ENCODE assay signal across 19 mouse cellular contexts in the genomic region with DNA sequence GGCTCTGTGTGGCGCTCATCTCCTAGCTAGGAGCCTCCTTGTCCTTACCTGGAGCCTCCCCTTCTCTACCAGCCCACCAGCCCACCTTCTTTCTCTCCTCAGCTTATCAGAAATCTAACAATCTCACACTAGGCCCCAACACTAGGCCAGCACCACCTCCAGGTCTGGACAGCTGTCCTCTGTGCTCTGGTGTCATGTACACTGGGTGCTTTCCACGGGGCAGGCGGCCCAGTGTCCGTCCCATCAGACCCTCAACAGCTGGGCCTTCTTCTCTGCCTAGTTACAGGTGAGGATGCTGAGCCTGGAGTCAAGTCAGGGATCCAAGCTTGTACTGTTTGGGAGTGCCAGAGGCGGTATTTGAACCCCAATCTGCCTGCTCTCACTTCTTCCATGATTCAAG. TPM values are rescaled to one million over a fixed set of nuclear protein-coding genes. Genes with fewer than 3 reads are reported as not detected.
DNase-seq lines count a peak whose midpoint lies in the region; ATAC-seq and TF ChIP-seq lines count a peak whose summit lies in the region.
"Had no signal": no experiment of that assay in that cellular context is flagged by ENCODE, and none has a peak within 500 bp of the region (broad histone marks: within the 10 kb centered on the region; RNA-seq: fewer than 3 reads in every experiment).

No protein-coding gene starts in this region.

- 89% methylated on average over 5 of the region's 5 CpGs for WGBS in heart, embryonic 10.5 days
- 94% methylated on average over 5 of the region's 5 CpGs for WGBS in hindbrain, embryonic 12.5 days
- WGBS in hindbrain, embryonic 11.5 days: 88% methylated on average over 5 of the region's 5 CpGs
- WGBS in intestine, embryonic 16.5 days: 91% methylated on average over 5 of the region's 5 CpGs

- no peak overlapping the region for H3K4me3 ChIP-seq in heart, embryonic 10.5 days
- H3K4me3 ChIP-seq in hindbrain, embryonic 12.5 days: no peak overlapping the region
- no peak overlapping the region for H3K4me3 ChIP-seq in hindbrain, embryonic 11.5 days (ENCODE audit: low read depth, low read length)
- no peak overlapping the region for H3K4me3 ChIP-seq in C2C12 (ENCODE audit: insufficient read depth, poor library complexity, severe bottlenecking)
- H3K4me3 ChIP-seq in intestine, embryonic 16.5 days (ENCODE audit: low read length): no peak overlapping the region
- H3K4me3 ChIP-seq: forebrain, embryonic 12.5 days; kidney, embryonic 15.5 days; limb, embryonic 12.5 days; liver, embryonic 15.5 days; midbrain, embryonic 15.5 days; neural tube, embryonic 15.5 days had no signal

- peak overlapping the region; percentile 56 for H3K27ac ChIP-seq in heart, embryonic 10.5 days
- H3K27ac ChIP-seq in hindbrain, embryonic 12.5 days: no peak overlapping the region
- no peak overlapping the region; the same call in 1 of the 2 replicates for H3K27ac ChIP-seq in hindbrain, embryonic 11.5 days (ENCODE audit: low read depth, low read length)
- H3K27ac ChIP-seq in intestine, embryonic 16.5 days (ENCODE audit: low read length): no peak overlapping the region
- H3K27ac ChIP-seq: forebrain, embryonic 12.5 days; midbrain, embryonic 15.5 days; neural tube, embryonic 15.5 days had no signal

- H3K27me3 ChIP-seq in heart, embryonic 10.5 days (ENCODE audit: insufficient read depth, poor library complexity, severe bottlenecking): no peaks in the 10 kb centered on the region
- no peaks in the 10 kb centered on the region for H3K27me3 ChIP-seq in hindbrain, embryonic 12.5 days
- H3K27me3 ChIP-seq in hindbrain, embryonic 11.5 days (ENCODE audit: control insufficient read depth, insufficient read depth, low read length): no peaks in the 10 kb centered on the region
- no peaks in the 10 kb centered on the region for H3K27me3 ChIP-seq in C2C12 (ENCODE audit: control insufficient read depth, insufficient read depth, insufficient read length)
- no peaks in the 10 kb centered on the region for H3K27me3 ChIP-seq in intestine, embryonic 16.5 days (replicated peaks; ENCODE audit: control insufficient read depth, insufficient read depth, low read length)
- H3K27me3 ChIP-seq: forebrain, embryonic 12.5 days; kidney, embryonic 15.5 days; limb, embryonic 12.5 days; midbrain, embryonic 15.5 days; neural tube, embryonic 15.5 days had no signal

- peaks cover 15% of the 10 kb centered on the region for H3K36me3 ChIP-seq in heart, embryonic 10.5 days
- no peaks in the 10 kb centered on the region for H3K36me3 ChIP-seq in hindbrain, embryonic 12.5 days
- H3K36me3 ChIP-seq in hindbrain, embryonic 11.5 days (ENCODE audit: control insufficient read depth, insufficient read depth, low read length): no peaks in the 10 kb centered on the region
- no peaks in the 10 kb centered on the region for H3K36me3 ChIP-seq in C2C12 (ENCODE audit: control insufficient read depth, insufficient read depth)
- no peaks in the 10 kb centered on the region for H3K36me3 ChIP-seq in intestine, embryonic 16.5 days (ENCODE audit: control insufficient read depth, insufficient read depth, low read length)
- H3K36me3 ChIP-seq: forebrain, embryonic 12.5 days; kidney, embryonic 15.5 days; liver, embryonic 15.5 days; midbrain, embryonic 15.5 days; neural tube, embryonic 15.5 days had no signal

- H3K79me3 ChIP-seq in C2C12 (ENCODE audit: low read depth): peaks cover 19% of the 10 kb centered on the region

- H3K9ac ChIP-seq in hindbrain, embryonic 12.5 days: peak overlapping the region; percentile 32; the same call in 1 of the 2 replicates
- no peak overlapping the region for H3K9ac ChIP-seq in hindbrain, embryonic 11.5 days (ENCODE audit: low read depth, low read length)
- H3K9ac ChIP-seq in intestine, embryonic 16.5 days (ENCODE audit: low read depth, low read length): 0 out of 2 replicates have a peak overlapping the region, but pooled peaks have one; percentile 1
- H3K9ac ChIP-seq: forebrain, embryonic 12.5 days; kidney, embryonic 15.5 days; limb, embryonic 12.5 days; liver, embryonic 15.5 days; midbrain, embryonic 15.5 days; neural tube, embryonic 15.5 days had no signal

- H3K4me2 ChIP-seq in hindbrain, embryonic 12.5 days (replicated peaks): no peak overlapping the region
- no peak overlapping the region for H3K4me2 ChIP-seq in hindbrain, embryonic 11.5 days (replicated peaks; ENCODE audit: low read depth, low read length)
- no peak overlapping the region for H3K4me2 ChIP-seq in intestine, embryonic 16.5 days (ENCODE audit: low read depth, low read length)
- H3K4me2 ChIP-seq: forebrain, embryonic 12.5 days; kidney, embryonic 15.5 days; limb, embryonic 12.5 days; liver, embryonic 15.5 days; midbrain, embryonic 15.5 days had no signal

- no peak for TF ChIP-seq CTCF in C2C12 (IDR thresholded peaks at IDR 0.05; ENCODE audit: control insufficient read depth, insufficient read depth, insufficient read length)

- no peak for ATAC-seq in hindbrain, embryonic 12.5 days (ENCODE audit: low FRiP score)
- no peak for ATAC-seq in hindbrain, embryonic 11.5 days (ENCODE audit: low FRiP score)
- ATAC-seq in intestine, embryonic 16.5 days: no peak
- ATAC-seq: midbrain, embryonic 15.5 days had no signal

- peaks cover 47% of the 10 kb centered on the region for H3K79me2 ChIP-seq in C2C12 (ENCODE audit: control insufficient read depth, insufficient read depth)

- no peaks in the 10 kb centered on the region for H3K9me3 ChIP-seq in heart, embryonic 10.5 days
- H3K9me3 ChIP-seq in hindbrain, embryonic 12.5 days (replicated peaks): no peaks in the 10 kb centered on the region
- H3K9me3 ChIP-seq in hindbrain, embryonic 11.5 days (ENCODE audit: control insufficient read depth, low read length): no peaks in the 10 kb centered on the region
- peaks cover 4% of the 10 kb centered on the region; the same call in 1 of the 2 replicates for H3K9me3 ChIP-seq in intestine, embryonic 16.5 days (ENCODE audit: control insufficient read depth, low read length)
- H3K9me3 ChIP-seq: kidney, embryonic 15.5 days; midbrain, embryonic 15.5 days; neural tube, embryonic 15.5 days had no signal

- H3K4me1 ChIP-seq in heart, embryonic 10.5 days: peaks cover 90% of the 10 kb centered on the region
- H3K4me1 ChIP-seq in hindbrain, embryonic 12.5 days: peaks cover 65% of the 10 kb centered on the region
- H3K4me1 ChIP-seq in hindbrain, embryonic 11.5 days (replicated peaks; ENCODE audit: control insufficient read depth, insufficient read depth, low read length): no peaks in the 10 kb centered on the region; the same call in 1 of the 2 replicates
- peaks cover 71% of the 10 kb centered on the region for H3K4me1 ChIP-seq in intestine, embryonic 16.5 days (ENCODE audit: control insufficient read depth, insufficient read depth, low read length)

- DNase-seq in heart, embryonic 10.5 days (ENCODE audit: low spot score): no peak
- no peak for DNase-seq in heart, adult 8-10 months (ENCODE audit: low spot score)
- no peak for DNase-seq in hindbrain, embryonic 11.5 days (ENCODE audit: low spot score)
- no peak for DNase-seq in thymus, postnatal 10 days (ENCODE audit: low spot score in 2 of 2)
- DNase-seq: cerebellum, adult 2 months; gastrocnemius, postnatal 10 days; kidney, postnatal 4 days; lung, postnatal 10 days; right cerebral cortex, postnatal 14 days; thymus, postnatal 4 days had no signal

- H3ac ChIP-seq in C2C12 (ENCODE audit: control insufficient read depth, insufficient read length, low read depth): peak overlapping the region; percentile 40

TF ChIP-seq in C2C12, 6 proteins besides CTCF, POLR2A, EP300 and RAD21:
- TF ChIP-seq MAX (IDR thresholded peaks at IDR 0.05) (no peak), MYOD1 (IDR thresholded peaks at IDR 0.05; ENCODE audit: control insufficient read depth, insufficient read length, low read depth) (peak; percentile 38)
TF ChIP-seq in C2C12: peak in this region for 1.

RNA-seq across cellular contexts. Expression of gene Sh3pxd2a, which starts 5.0 kb away (rescaled TPM):
- 3.4 and 3.9 TPM in 2 replicates for polyA plus RNA-seq in heart, embryonic 10.5 days (2016; fragmentation: Nextera tagmentation; extraction: Ambion mirVana)
- total RNA-seq in heart, adult 8-10 months (2022): 10 to 100 TPM; 40.6 to 54.7 (median 46.2) TPM
- polyA plus RNA-seq in hindbrain, embryonic 12.5 days (2016; fragmentation: Nextera tagmentation; extraction: Ambion mirVana): 3.9 and 5.4 TPM in 2 replicates
- polyA plus RNA-seq in hindbrain, embryonic 11.5 days (2014; fragmentation: Nextera tagmentation; extraction: Ambion mirVana): 5.5 and 6.9 TPM in 2 replicates
- polyA plus RNA-seq in C2C12 (2012; fragmentation: generic; extraction: Trizol): 22.2 TPM
- 3.0 and 3.6 TPM in 2 replicates for polyA plus RNA-seq in intestine, embryonic 16.5 days (2015; fragmentation: Nextera tagmentation; extraction: Ambion mirVana)
